Mouse (Mus musculus) CD8-positive naive resting alpha-beta T cell, adult 2 months (primary cell): ENCODE data around the gene Clpp.

Experiments used
- DNase-seq, 2 experiments: peaks; one replicate each; pipeline ENCODE4 v3.0.0; 2022; ENCODE audit warnings: low read depth in 2 of 2, low spot score in 2 of 2

The Clpp gene

GRCm38 (mm10) chr17:56986105-56986805, 3.9 kb upstream of the Clpp start:
- DNase-seq, result no peak

GRCm38 (mm10) chr17:56988441-56988840, 1.7 kb upstream of the Clpp start:
- DNase-seq, result no peak

GRCm38 (mm10) chr17:56988921-56989430, 1.1 kb upstream of the Clpp start:
- no peak for DNase-seq

GRCm38 (mm10) chr17:56989467-56990114, 514 bp upstream of the Clpp start:
- DNase-seq, result no peak

GRCm38 (mm10) chr17:56990966-56991365, 861 bp downstream of the Clpp start:
- no peak for DNase-seq

DNA sequence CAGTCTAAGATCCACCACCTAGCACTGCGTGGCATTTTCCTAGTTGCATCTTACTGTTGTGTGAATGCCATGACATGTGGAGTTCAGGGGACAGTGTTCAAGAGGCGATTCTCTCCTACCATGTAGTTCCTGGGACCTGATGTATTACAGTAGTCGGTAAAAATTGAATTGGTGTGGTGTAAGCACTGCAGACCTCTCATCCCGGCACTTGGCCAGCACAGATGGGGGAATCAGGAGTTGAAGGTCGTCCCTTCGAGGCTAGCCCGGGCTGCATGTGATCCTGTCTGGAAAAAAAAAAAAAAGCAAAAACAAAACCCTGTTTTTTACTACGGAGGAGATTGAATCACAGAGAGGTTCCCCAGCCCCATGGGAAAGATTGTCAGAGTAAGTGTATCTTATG, 4.9 kb downstream of the Clpp start:
- DNase-seq, result no peak

DNA sequence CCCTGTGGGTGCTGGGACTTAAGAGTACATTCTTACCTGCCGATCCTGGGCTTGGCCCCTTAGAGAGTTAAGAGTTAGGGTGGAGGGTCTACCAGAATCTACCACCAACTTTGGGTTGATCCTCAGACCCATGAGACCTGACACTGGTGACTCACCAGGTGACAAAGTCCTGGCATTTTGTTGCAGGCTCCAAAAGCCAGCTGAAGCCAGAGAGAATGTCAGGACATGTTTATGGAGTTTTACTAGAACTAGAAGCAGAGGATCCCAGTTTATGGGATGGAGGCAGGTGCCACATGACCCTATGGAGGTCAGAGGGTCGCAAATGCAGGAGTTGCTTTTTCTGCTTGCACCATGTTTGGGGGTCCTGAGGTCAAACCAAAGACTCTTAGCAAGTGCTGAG, 6.4 kb downstream of the Clpp start:
- no peak for DNase-seq

GRCm38 (mm10) chr17:56997029-56997667, 7.0 kb downstream of the Clpp start, which contains the start of gene Alkbh7:
Gene Alkbh7 (plus strand): TSS chr17:56997339.
- peak; percentile 93 to 95 for DNase-seq

DNA sequence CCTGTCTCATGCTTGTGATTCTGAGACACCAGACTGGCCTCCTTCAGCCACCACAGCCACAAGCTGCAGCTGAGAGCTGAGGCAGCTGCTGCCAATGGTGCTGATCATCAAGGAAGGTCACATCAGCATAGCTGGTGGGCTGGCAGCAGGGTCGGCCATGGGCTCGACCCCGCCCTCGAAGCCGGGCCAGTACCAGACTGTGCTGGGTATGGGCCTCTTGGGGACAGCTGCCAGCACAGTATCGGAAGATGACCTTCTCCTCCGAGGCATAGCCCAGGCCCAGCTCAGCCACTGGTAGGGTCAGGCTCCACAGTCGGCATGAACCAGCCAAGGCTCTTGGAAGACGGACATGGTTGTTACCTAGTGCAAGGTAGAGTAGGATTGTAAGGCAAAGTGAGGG, 9.3 kb downstream of the Clpp start:
- no peak for DNase-seq

- DNase-seq, result no peak
Observed at GRCm38 (mm10) chr17:56999968-57000609, 10.0 kb downstream of the Clpp start, which contains the start of gene Pspn. Gene Pspn (minus strand): TSS chr17:57000018.

DNA sequence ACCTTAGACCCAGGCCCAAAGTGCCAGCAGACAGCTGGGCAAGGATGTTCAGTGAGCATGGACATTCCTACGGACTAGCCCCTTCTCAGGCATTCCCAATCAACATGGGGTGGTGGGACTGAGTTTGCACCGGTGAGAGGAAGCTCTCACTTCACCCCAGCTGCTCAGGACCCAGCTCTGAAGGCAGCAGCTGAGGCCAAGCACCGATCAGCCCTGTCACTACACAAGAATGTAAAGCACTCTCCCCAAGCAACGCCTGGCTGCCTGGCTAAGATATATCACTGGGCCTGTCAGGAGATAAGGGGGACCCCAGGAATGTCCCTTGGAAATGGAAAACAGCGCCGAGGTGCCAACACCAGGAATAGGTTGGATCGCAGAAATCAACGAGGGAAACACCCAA, 11.1 kb downstream of the Clpp start:
- DNase-seq, result no peak

- no peak for DNase-seq
Observed at GRCm38 (mm10) chr17:57003994-57004393, 13.9 kb downstream of the Clpp start.

- DNase-seq, result no peak
Observed at GRCm38 (mm10) chr17:57007137-57007905, 17.2 kb downstream of the Clpp start.

GRCm38 (mm10) chr17:57010911-57011235, 20.8 kb downstream of the Clpp start:
- DNase-seq, result no peak

GRCm38 (mm10) chr17:57011236-57012141, 21.4 kb downstream of the Clpp start, which contains the start of the genes Gtf2f1 and Gm17949:
Gene Gtf2f1 (minus strand): TSS chr17:57011288.
Gene Gm17949 (plus strand): TSS chr17:57011469.
- DNase-seq, result peak; percentile 90 to 92

DNA sequence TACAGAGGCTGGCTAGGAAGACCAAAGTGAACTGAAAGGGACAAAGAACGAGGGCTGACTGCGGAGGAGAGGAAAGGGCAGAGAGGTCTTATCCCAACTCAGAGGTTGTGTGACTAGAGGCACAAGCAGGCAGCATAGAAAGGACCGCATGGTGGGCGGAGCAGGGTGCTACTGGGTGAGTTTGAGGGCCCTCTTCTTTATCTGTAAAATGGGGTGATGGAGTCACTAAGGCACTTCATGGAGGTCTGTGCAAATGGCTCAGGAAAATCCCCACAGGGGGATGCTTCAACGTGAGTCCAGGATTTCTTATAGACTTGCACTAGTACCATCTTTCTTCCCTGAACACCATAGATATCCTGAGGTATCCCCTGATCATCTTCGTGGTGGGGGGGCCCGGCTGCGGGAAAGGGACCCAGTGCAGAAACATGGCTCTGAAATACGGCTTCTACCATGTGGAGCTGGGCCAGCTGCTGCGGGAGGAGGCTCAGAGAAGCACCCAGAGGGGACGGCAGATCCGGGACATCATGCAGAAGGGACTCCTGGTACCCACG, 22.2 kb downstream of the Clpp start:
- no peak for DNase-seq

DNA sequence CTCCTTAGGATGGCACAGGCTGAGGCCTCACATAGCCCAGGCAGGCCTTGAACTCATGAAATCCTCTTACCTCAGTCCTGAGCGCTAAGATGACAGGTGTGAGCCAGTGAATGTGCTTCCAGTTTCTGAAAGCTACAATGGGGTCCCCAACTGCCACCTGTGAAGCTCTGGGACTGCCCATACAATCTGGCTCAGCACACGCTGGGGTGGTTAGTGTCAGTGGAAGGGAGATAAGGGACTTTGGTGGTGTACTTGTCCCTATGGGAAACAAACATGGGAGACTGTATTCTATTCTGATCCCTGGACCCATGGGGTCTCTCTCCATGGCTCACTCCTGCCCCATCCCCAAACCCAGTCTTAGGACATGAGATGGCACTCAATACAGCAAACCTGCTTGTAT, 29.6 kb downstream of the Clpp start:
- no peak for DNase-seq

GRCm38 (mm10) chr17:57020960-57021359, 30.9 kb downstream of the Clpp start:
- DNase-seq, result no peak

DNA sequence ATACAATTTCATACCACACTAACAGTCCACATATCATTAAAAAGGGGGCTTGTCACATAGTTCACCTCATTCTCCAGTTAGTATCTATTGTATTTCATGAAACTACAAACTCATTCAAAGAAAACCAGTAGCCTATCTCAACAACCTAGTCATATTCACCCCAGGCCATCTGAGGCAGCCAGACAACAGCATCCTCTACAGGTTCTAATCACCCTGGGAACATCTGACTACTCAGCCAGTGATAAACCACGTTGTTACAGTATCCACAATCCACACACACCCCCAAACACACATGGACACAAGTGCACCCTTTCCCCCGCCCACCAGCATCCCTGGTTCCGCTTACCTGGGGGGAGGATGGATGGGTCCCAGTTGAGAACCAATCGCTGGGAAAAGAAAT, 37.4 kb downstream of the Clpp start:
- no peak for DNase-seq
